Mouse (Mus musculus) 3T3-L1 (cell line): ENCODE measurements around the gene Cx3cr1.
"Not testable (repeated sequence)": the region's sequence is repeated elsewhere in the genome, so short reads cannot be mapped to it uniquely, and the experiment has no call there.

Experiments used
- DNase-seq: peaks from one replicate; pipeline ENCODE4 v3.0.0-alpha.2; 2015; ENCODE audit warnings: low read depth, low spot score

Gene Cx3cr1

GRCm38 (mm10) chr9:120069779-120070178, at the start of gene Cx3cr1:
Cx3cr1 (minus strand) TSS chr9:120069879.
- no peak for DNase-seq

- DNase-seq = no peak
Measured at GRCm38 (mm10) chr9:120118212-120118611, 48.5 kb upstream of the Cx3cr1 start.

- no peak for DNase-seq
Measured at GRCm38 (mm10) chr9:120116184-120116624, 46.5 kb upstream of the Cx3cr1 start.

GRCm38 (mm10) chr9:120115580-120115979, 45.9 kb upstream of the Cx3cr1 start:
- no peak for DNase-seq

GRCm38 (mm10) chr9:120114789-120115151, 45.1 kb upstream of the Cx3cr1 start:
- no peak for DNase-seq

GRCm38 (mm10) chr9:120114051-120114788, 44.5 kb upstream of the Cx3cr1 start:
- no peak for DNase-seq

- no peak for DNase-seq
Measured at GRCm38 (mm10) chr9:120113456-120113855, 43.8 kb upstream of the Cx3cr1 start.

GRCm38 (mm10) chr9:120112472-120112871, 42.8 kb upstream of the Cx3cr1 start:
- DNase-seq = no peak

- DNase-seq = no peak
Measured at GRCm38 (mm10) chr9:120111156-120111945, 41.7 kb upstream of the Cx3cr1 start.

GRCm38 (mm10) chr9:120110211-120111018, 40.7 kb upstream of the Cx3cr1 start, which contains the start of gene Slc25a38:
Slc25a38 (plus strand) TSS chr9:120110374.
- peak; percentile 96 for DNase-seq

GRCm38 (mm10) chr9:120108953-120109352, 39.3 kb upstream of the Cx3cr1 start:
- DNase-seq = not testable (repeated sequence)

GRCm38 (mm10) chr9:120101165-120101564, 31.5 kb upstream of the Cx3cr1 start:
- no peak for DNase-seq

GRCm38 (mm10) chr9:120099304-120099703, 29.6 kb upstream of the Cx3cr1 start:
- no peak for DNase-seq

- DNase-seq = peak; percentile 85
Measured at GRCm38 (mm10) chr9:120098682-120099081, 29.0 kb upstream of the Cx3cr1 start.

- DNase-seq = no peak
Measured at GRCm38 (mm10) chr9:120095886-120096285, 26.2 kb upstream of the Cx3cr1 start.

- DNase-seq = no peak
Measured at GRCm38 (mm10) chr9:120093701-120094100, 24.0 kb upstream of the Cx3cr1 start.

- DNase-seq = no peak
Measured at GRCm38 (mm10) chr9:120091696-120092238, 22.1 kb upstream of the Cx3cr1 start, which contains the start of gene Ccr8. Ccr8 (plus strand) TSS chr9:120092114.

GRCm38 (mm10) chr9:120091086-120091485, 21.4 kb upstream of the Cx3cr1 start:
- DNase-seq = no peak

- no peak for DNase-seq
Measured at GRCm38 (mm10) chr9:120089125-120089524, 19.4 kb upstream of the Cx3cr1 start.

- no peak for DNase-seq
Measured at GRCm38 (mm10) chr9:120084406-120084805, 14.7 kb upstream of the Cx3cr1 start.

GRCm38 (mm10) chr9:120083158-120083894, 13.6 kb upstream of the Cx3cr1 start:
- DNase-seq = no peak
